Mouse (Mus musculus): ENCODE measurements at regions not wholly inside any gene's neighbourhood (a gene's known extent, or its start where the extent isn't known, plus 50 kb on each side); places are given as distances from the start of the nearest gene placed in this dataset.

GRCm38 (mm10) chr14:48852787-48853186 is 179.2 kb upstream of the Otx2 start:
- peak; percentile 91 for ATAC-seq (replicated peaks; ENCODE audit: poor library complexity)

DNA sequence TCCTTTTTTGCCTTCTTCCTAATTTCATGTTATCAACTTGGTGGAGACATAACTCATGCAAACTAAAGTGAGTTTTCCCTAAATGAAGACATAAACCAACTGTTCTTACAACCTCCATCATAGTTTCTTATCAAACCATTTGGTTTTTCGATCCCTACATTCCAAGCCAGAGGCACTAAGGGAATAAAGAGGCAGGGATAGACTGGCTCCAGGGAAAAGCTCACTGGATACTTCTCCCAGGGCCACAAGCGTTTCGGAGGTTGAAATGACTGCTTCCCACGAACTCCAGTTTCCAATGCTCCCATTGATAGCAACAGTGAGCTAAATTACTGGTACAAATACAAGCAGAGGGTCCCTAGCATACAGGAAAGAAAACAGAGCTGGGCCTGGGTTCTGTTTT is 178.4 kb upstream of the Otx2 start:
- ATAC-seq (replicated peaks; ENCODE audit: poor library complexity): no peak

- ATAC-seq (replicated peaks; ENCODE audit: poor library complexity): no peak
Measured at GRCm38 (mm10) chr14:48842861-48843260, 169.2 kb upstream of the Otx2 start.

DNA sequence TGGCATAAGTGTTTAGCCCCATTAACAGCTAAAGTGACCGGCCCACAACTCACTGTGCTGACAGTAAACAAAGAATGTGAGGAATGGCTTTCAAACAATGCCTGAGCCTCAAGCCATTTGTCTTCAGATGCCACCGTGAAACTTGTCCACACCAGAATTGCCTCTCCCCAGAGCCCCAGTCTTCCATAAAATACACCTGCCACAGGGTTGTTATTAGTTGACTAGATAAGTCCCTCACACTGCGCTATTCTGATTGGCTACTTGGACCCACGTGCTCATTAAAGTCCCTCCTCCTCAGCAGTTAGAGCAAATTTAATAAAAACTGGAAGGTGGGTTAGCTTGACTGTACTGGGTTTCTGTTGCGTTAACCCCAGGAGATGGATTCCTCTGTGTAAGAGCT is 167.7 kb upstream of the Otx2 start:
- ATAC-seq (replicated peaks; ENCODE audit: poor library complexity): no peak

DNA sequence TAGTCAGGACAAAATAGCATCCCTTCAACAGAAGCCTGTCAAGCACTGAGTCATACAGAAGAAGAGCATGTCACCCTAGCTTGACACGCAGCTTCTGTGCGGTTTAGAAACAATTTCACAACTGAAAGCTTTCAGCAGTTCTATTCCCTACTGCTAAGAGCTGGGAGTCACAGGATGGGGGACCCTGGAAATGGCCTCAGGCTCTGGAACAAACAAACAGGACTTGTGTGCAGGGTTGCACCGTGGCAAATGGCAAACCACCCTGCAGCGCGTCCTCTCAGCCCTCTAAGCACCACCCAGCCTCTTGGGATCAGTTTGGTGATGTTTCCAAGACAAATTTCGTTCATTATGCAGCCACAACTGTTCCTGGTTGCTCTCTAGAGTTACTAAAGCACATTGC is 163.6 kb upstream of the Otx2 start:
- ATAC-seq (replicated peaks; ENCODE audit: poor library complexity): no peak

GRCm38 (mm10) chr14:48836071-48836470 is 162.5 kb upstream of the Otx2 start:
- no peak for ATAC-seq (replicated peaks; ENCODE audit: poor library complexity)

- no peak for ATAC-seq (replicated peaks; ENCODE audit: poor library complexity)
Measured at GRCm38 (mm10) chr14:48834416-48834815, 160.8 kb upstream of the Otx2 start.

DNA sequence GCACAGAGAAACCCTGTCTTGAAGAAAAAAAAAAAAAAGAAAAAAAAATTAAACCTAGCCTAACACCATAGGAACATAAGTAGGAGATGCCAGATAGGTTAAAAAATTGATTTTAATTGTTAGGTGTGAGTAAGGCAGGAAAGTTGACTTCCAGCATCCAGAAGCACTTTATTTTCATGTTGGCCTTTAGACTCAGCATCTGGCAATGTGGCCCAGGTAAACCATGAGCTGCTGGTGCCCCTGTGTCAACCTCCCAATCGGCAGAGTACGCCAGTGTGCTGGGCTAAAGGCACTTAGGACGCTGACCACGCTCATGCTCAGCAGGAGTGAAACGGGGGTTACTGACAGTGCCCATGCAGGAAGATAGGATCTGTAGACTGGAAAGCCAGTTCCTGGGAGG is 152.8 kb upstream of the Otx2 start:
- ATAC-seq (replicated peaks; ENCODE audit: poor library complexity): no peak

DNA sequence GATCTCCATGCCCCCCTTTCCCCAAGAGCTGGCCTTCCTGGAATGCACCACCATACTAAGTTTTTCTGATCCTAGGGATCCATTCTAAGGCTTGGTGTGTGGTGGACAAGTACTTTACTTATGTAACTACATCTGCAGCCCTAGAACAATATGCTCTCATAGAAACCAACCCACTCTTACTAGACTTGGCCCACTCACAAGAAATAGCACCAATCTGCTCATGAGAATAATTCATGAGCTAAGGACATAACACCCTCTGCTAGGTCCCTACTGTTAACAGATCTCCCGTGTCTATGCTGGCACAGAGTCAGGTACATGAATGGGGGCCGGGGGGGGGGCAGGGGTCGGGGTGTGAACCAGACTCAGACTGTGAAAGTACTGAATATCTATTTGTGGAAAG is 150.8 kb upstream of the Otx2 start:
- no peak for ATAC-seq (replicated peaks; ENCODE audit: poor library complexity)

GRCm38 (mm10) chr14:48815941-48816340 is 142.3 kb upstream of the Otx2 start:
- ATAC-seq (replicated peaks; ENCODE audit: poor library complexity): no peak

DNA sequence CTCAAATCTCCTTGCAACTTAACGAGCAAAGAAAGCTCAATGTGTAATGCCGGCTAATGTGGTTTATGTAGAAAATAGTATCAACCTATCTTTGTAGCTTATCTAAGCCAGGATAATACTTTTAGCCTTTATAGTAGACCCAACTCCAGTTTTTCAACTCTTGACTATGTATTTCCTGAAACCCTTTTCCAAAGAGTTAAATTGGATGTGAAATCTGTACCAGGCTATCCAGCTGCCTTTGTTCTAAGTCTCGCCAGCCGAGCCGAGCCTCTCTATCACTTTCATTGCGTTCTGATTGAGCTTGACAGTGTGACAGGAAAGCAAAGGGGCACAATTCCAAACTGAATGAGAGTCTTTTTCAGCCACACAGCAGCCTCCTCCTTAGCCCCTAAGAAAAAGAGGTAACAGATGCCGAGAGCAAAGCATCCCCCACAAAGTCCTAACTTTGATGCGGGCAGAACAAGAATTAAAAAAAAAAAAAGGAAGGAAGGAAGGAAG is 141.7 kb upstream of the Otx2 start:
- no peak for ATAC-seq (replicated peaks; ENCODE audit: poor library complexity)

GRCm38 (mm10) chr14:48812741-48813495 is 139.3 kb upstream of the Otx2 start:
- no peak for ATAC-seq (replicated peaks; ENCODE audit: poor library complexity)

GRCm38 (mm10) chr14:48804098-48804497 is 130.5 kb upstream of the Otx2 start:
- ATAC-seq (replicated peaks; ENCODE audit: poor library complexity): no peak

DNA sequence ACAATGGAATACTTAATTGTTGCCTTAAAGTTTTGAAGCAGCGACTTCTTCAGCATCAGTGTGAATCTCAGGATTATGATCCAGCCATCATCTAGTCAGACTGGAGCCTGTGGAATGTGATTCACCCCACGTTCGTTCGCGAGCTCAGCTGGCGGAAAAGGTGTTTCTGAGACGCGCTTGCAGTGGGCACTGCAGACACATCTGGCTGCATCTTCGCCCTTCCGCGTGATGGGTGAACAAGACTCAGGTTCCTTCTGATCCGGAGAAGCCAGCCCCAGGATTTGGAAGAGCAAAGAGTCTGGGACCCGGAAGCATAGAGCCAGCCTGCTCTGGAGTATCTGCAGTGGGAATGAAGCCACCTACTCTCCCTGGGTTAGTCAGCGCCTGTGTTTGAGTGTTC is 127.7 kb upstream of the Otx2 start:
- ATAC-seq (replicated peaks; ENCODE audit: poor library complexity): no peak

GRCm38 (mm10) chr14:48800857-48801256 is 127.2 kb upstream of the Otx2 start:
- ATAC-seq (replicated peaks; ENCODE audit: poor library complexity): no peak

GRCm38 (mm10) chr14:48800100-48800449 is 126.5 kb upstream of the Otx2 start:
- ATAC-seq (replicated peaks; ENCODE audit: poor library complexity): no peak

- no peak for ATAC-seq (replicated peaks; ENCODE audit: poor library complexity)
Measured at GRCm38 (mm10) chr14:48799442-48800099, 126.0 kb upstream of the Otx2 start.

GRCm38 (mm10) chr14:48791507-48791906 is 117.9 kb upstream of the Otx2 start:
- ATAC-seq (replicated peaks; ENCODE audit: poor library complexity): no peak

- no peak for ATAC-seq (replicated peaks; ENCODE audit: poor library complexity)
Measured at GRCm38 (mm10) chr14:48779327-48779726, 105.7 kb upstream of the Otx2 start.

- no peak for ATAC-seq (replicated peaks; ENCODE audit: poor library complexity)
Measured at GRCm38 (mm10) chr14:48770832-48771231, 97.2 kb upstream of the Otx2 start.

DNA sequence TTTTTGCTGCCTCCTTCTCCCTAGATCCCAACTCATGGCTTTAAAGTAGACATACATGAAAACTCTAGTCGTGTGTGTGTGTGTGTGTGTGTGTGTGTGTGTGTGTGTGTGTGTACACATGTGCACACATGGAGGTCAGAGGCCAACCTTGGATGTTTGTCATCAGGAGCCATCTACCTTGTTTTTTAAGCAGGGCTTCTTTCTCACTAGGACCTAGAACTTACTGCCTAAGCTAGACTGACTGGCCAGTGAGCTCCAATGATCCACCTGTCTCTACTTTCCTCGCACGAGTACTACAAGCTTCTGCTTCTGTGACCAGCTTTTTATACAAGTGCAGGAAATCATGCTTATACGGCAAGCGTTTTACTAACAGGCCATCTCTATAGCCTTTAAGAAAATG is 89.1 kb upstream of the Otx2 start:
- no peak for ATAC-seq (replicated peaks; ENCODE audit: poor library complexity)

GRCm38 (mm10) chr14:48761002-48761648 is 87.5 kb upstream of the Otx2 start:
- no peak for ATAC-seq (replicated peaks; ENCODE audit: poor library complexity)
